Mouse (Mus musculus) embryonic facial prominence, embryonic 11.5 days (tissue): ENCODE measurements around the gene Cap1. TPM values are rescaled to one million over a fixed set of nuclear protein-coding genes. Genes with fewer than 3 reads are reported as not detected.

Experiments used
- ATAC-seq: fragments of 200-750 bp; cut with Nextera tagmentation; replicated peaks from 2 replicates; pipeline ENCODE4 v1.8.0; 2017; ENCODE audit warnings: low read depth; ENCODE audit not compliant: insufficient number of reproducible peaks, low FRiP score, low TSS enrichment
- DNase-seq: peaks from one replicate; pipeline ENCODE4 v3.0.0-alpha.2; 2015; ENCODE audit warnings: low spot score
- H3K27ac ChIP-seq: fragments of 300-500 bp; sonication (generic); replicated peaks from 2 replicates; pipeline ENCODE4 v1.5.1; 2014; ENCODE audit warnings: mild to moderate bottlenecking, low read depth, low read length, control low read depth
- H3K27me3 ChIP-seq: fragments of 300-500 bp; sonication (generic); 2 replicates; pipeline ENCODE4 v1.6.1; 2014; ENCODE audit warnings: mild to moderate bottlenecking, low read length, moderate library complexity, mixed read lengths; ENCODE audit not compliant: control insufficient read depth, insufficient read depth
- H3K36me3 ChIP-seq: fragments of 300-500 bp; sonication (generic); replicated peaks from 2 replicates; pipeline ENCODE4 v1.6.1; 2014; ENCODE audit warnings: low read depth, mild to moderate bottlenecking, low read length, moderate library complexity, mixed read lengths; ENCODE audit not compliant: control insufficient read depth, insufficient read depth
- H3K4me1 ChIP-seq: fragments of 300-500 bp; sonication (generic); 2 replicates; pipeline ENCODE4 v1.6.1; 2014; ENCODE audit warnings: low read length, mixed read lengths; ENCODE audit not compliant: control insufficient read depth, insufficient read depth
- H3K4me2 ChIP-seq: fragments of 300-500 bp; sonication (generic); 2 replicates; pipeline ENCODE4 v1.6.1; 2014; ENCODE audit warnings: low read depth, mild to moderate bottlenecking, control low read depth, low read length, moderate library complexity
- H3K4me3 ChIP-seq: fragments of 300-500 bp; sonication (generic); 2 replicates; pipeline ENCODE4 v1.5.1; 2014; ENCODE audit warnings: low read depth, low read length, control low read depth
- H3K9ac ChIP-seq: fragments of 300-500 bp; sonication (generic); replicated peaks from 2 replicates; pipeline ENCODE4 v1.6.1; 2014; ENCODE audit warnings: mild to moderate bottlenecking, control low read depth, low read length
- H3K9me3 ChIP-seq: fragments of 300-500 bp; sonication (generic); replicated peaks from 2 replicates; pipeline ENCODE4 v1.6.1; 2016; ENCODE audit warnings: mild to moderate bottlenecking, low read length, inconsistent platforms, mixed read lengths; ENCODE audit not compliant: control insufficient read depth
- WGBS: fragments of 180-500 bp; shearing (Covaris S2); extraction: QIAGEN DNeasy Blood & Tissue Kit; methylation state at CpG from one replicate; pipeline ENCODE4 v1.1.7; 2014; 5-methylcytosine and 5-hydroxymethylcytosine counted together
- polyA plus RNA-seq: library from polyadenylated mRNA; unstranded; fragments of >200 nt; fragmentation: Nextera tagmentation; extraction: Ambion mirVana; gene quantifications from 2 replicates; pipeline ENCODE4 v1.2.1, GENCODE M21; 2014

Gene Cap1
- polyA plus RNA-seq, 1 experiment from 2014 or later, result 70.1 TPM

GRCm38 (mm10) chr4:122884051-122884450 lies 1.8 kb downstream of the Cap1 start:
- ATAC-seq (no peak), DNase-seq (no peak)
- Histone ChIP-seq H3K9ac (no peak overlapping the region), H3K4me1 (no peaks in the 10 kb centered on the region), H3K9me3 (no peaks in the 10 kb centered on the region), H3K27ac (no peak overlapping the region), H3K27me3 (no peaks in the 10 kb centered on the region), H3K4me3 (no peak overlapping the region), H3K4me2 (0 out of 2 replicates have a peak overlapping the region, but pooled peaks have one; percentile 5), H3K36me3 (no peaks in the 10 kb centered on the region)
- WGBS, result 77% methylated on average over 2 of the region's 2 CpGs

DNA sequence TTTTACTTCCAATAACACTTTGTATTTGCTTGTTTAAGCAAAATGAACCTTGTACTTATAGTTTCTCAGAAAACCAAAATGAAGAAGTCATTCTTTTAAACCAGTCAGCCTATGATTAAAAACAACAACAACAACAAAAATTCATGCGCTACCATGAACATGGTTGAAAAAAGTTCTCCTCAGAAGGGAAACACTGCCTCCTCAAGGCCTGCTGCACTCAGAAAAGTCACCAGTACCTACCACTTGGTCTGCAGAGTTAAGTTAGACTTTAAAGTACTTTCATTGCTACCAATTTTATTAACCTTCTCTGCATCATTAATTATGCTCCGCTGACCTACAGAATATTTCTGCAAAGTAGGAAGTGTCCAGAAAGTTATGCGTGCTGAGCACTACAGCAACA lies 2.6 kb downstream of the Cap1 start:
- no peaks in the 10 kb centered on the region for H3K9me3 ChIP-seq
- DNase-seq (no peak), ATAC-seq (no peak)
- no peak overlapping the region for H3K4me2 ChIP-seq
- no peak overlapping the region for H3K4me3 ChIP-seq
- no peak overlapping the region for H3K9ac ChIP-seq
- H3K4me1 ChIP-seq, result no peaks in the 10 kb centered on the region
- H3K36me3 ChIP-seq, result no peaks in the 10 kb centered on the region
- WGBS, result 89% methylated on average over 3 of the region's 3 CpGs
- no peaks in the 10 kb centered on the region for H3K27me3 ChIP-seq
- H3K27ac ChIP-seq, result no peak overlapping the region

DNA sequence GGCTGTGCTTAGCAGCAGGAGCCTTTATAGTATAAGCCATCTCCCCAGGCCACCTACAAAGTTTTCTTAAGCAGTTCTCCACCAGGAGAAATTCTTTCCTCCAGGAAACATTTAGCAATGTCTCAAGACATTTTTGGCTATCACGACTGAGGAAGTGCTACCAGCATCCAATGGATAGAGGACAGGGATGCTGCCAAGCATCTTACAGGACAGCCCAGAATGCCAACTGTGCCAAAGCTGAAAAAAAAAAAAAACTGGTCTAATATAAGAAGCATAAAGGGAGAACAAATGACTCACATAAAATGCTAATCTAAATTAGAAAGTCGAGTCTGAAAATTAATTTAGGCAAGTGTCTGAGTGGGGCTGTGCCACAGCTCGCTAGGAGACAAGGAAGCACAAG lies 3.3 kb downstream of the Cap1 start:
- Histone ChIP-seq H3K27ac (no peak overlapping the region), H3K36me3 (no peaks in the 10 kb centered on the region), H3K27me3 (no peaks in the 10 kb centered on the region), H3K4me1 (no peaks in the 10 kb centered on the region), H3K9me3 (no peaks in the 10 kb centered on the region), H3K9ac (no peak overlapping the region), H3K4me2 (no peak overlapping the region), H3K4me3 (no peak overlapping the region)
- ATAC-seq, result no peak
- WGBS, result 79% methylated on average over 3 of the region's 3 CpGs
- DNase-seq, result no peak

GRCm38 (mm10) chr4:122878333-122879070 lies 7.4 kb downstream of the Cap1 start:
- Histone ChIP-seq H3K4me3 (no peak overlapping the region), H3K36me3 (no peaks in the 10 kb centered on the region), H3K9ac (no peak overlapping the region), H3K4me2 (no peak overlapping the region), H3K27ac (no peak overlapping the region), H3K9me3 (no peaks in the 10 kb centered on the region), H3K27me3 (no peaks in the 10 kb centered on the region), H3K4me1 (no peaks in the 10 kb centered on the region)
- DNase-seq (no peak), ATAC-seq (no peak)
- WGBS, result 96% methylated on average over 2 of the region's 2 CpGs

- Histone ChIP-seq H3K4me2 (no peak overlapping the region), H3K27ac (no peak overlapping the region), H3K9ac (no peak overlapping the region), H3K27me3 (no peaks in the 10 kb centered on the region), H3K4me1 (no peaks in the 10 kb centered on the region), H3K9me3 (no peaks in the 10 kb centered on the region), H3K36me3 (no peaks in the 10 kb centered on the region; the same call in none of the 2 replicates), H3K4me3 (no peak overlapping the region)
- DNase-seq (no peak), ATAC-seq (no peak)
- 86% methylated on average over 4 of the region's 4 CpGs for WGBS
Observed at GRCm38 (mm10) chr4:122873512-122873911, 12.3 kb downstream of the Cap1 start.

GRCm38 (mm10) chr4:122873003-122873402 lies 12.9 kb downstream of the Cap1 start:
- 88% methylated on average over 5 of the region's 5 CpGs for WGBS
- ATAC-seq, result no peak
- Histone ChIP-seq H3K27me3 (no peaks in the 10 kb centered on the region), H3K4me3 (no peak overlapping the region), H3K4me2 (no peak overlapping the region), H3K9me3 (no peaks in the 10 kb centered on the region), H3K27ac (no peak overlapping the region), H3K36me3 (no peaks in the 10 kb centered on the region; the same call in none of the 2 replicates), H3K4me1 (no peaks in the 10 kb centered on the region), H3K9ac (no peak overlapping the region)
- DNase-seq, result no peak

GRCm38 (mm10) chr4:122871989-122872388 lies 13.9 kb downstream of the Cap1 start:
- H3K27me3 ChIP-seq, result no peaks in the 10 kb centered on the region
- 82% methylated on average over 2 of the region's 2 CpGs for WGBS
- no peak for ATAC-seq

DNA sequence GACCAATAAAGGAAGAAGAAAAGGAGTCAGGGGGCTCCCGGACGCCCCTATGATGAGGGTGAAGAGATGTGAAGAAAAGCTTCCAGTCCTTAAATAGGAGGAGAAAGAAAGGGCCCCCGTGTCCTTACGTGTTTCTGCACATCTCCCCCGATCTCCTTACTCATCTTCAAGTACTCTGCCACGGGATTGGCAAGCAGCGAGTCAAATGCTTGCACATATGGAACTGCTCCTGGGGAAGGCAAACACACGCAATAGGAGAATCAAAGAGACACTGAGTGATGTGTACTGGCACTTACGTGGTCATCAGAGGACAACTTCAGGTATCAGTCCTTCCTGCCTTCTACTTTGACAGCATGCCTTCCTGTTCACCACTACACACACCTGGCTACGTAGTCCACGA lies 14.6 kb downstream of the Cap1 start:
- no peak overlapping the region for H3K9ac ChIP-seq
- no peaks in the 10 kb centered on the region for H3K9me3 ChIP-seq
- no peak overlapping the region for H3K4me3 ChIP-seq
- no peak for ATAC-seq
- DNase-seq, result no peak
- no peaks in the 10 kb centered on the region for H3K27me3 ChIP-seq
- H3K4me2 ChIP-seq, result no peak overlapping the region
- no peaks in the 10 kb centered on the region for H3K4me1 ChIP-seq
- H3K36me3 ChIP-seq, result peaks cover 2% of the 10 kb centered on the region
- H3K27ac ChIP-seq, result no peak overlapping the region
- WGBS, result 89% methylated on average over 11 of the region's 11 CpGs

More at GRCm38 (mm10) chr4:122871989-122872388, 13.9 kb downstream of the Cap1 start:
- H3K9ac ChIP-seq, result no peak overlapping the region
- no peak overlapping the region for H3K27ac ChIP-seq
- no peak overlapping the region for H3K4me2 ChIP-seq
- no peak for DNase-seq
- H3K36me3 ChIP-seq, result peaks cover 2% of the 10 kb centered on the region
- no peaks in the 10 kb centered on the region for H3K9me3 ChIP-seq
- H3K4me1 ChIP-seq, result no peaks in the 10 kb centered on the region
- H3K4me3 ChIP-seq, result no peak overlapping the region
